Mouse (Mus musculus): ENCODE measurements around the gene Tcp10a. TPM values are rescaled to one million over a fixed set of nuclear protein-coding genes. Genes with fewer than 3 reads are reported as not detected.
"Not testable (repeated sequence)": the region's sequence is repeated elsewhere in the genome, so short reads cannot be mapped to it uniquely, and the experiment has no call there.

Gene Tcp10a
- total RNA-seq, 1 experiment: 0.09 TPM

- H3K27ac ChIP-seq (ENCODE audit: insufficient read depth, low read depth, low read length, poor library complexity, severe bottlenecking); H3K9me3 ChIP-seq (ENCODE audit: control insufficient read depth, insufficient read depth, low read depth, low read length); H3K4me3 ChIP-seq (ENCODE audit: insufficient read depth in 1 of 2, low read depth in 1 of 2, low read length in 2 of 2, poor library complexity in 1 of 2, severe bottlenecking in 1 of 2); DNase-seq (ENCODE audit: low read depth, low spot score); in situ Hi-C loops (cut with MboI; ENCODE audit: low sequenced_read_pairs in 2 of 2, unreplicated experiment in 2 of 2); H3K9ac ChIP-seq (ENCODE audit: insufficient read depth, low read depth, low read length, poor library complexity, severe bottlenecking); H3K36me3 ChIP-seq (ENCODE audit: control insufficient read depth, insufficient read depth, low read length, poor library complexity, severe bottlenecking); H3K4me1 ChIP-seq (ENCODE audit: control insufficient read depth in 2 of 2, insufficient read depth in 2 of 2, low read length in 2 of 2, poor library complexity in 1 of 2): not testable (repeated sequence)
These were observed 61.6 kb downstream of the Tcp10a start for GRCm38 (mm10) chr17:7386016-7386415.

GRCm38 (mm10) chr17:7388341-7388957 lies 64.0 kb downstream of the Tcp10a start:
- H3K36me3 ChIP-seq (ENCODE audit: control insufficient read depth, insufficient read depth, low read length, poor library complexity, severe bottlenecking); H3K27ac ChIP-seq (ENCODE audit: insufficient read depth, low read depth, low read length, poor library complexity, severe bottlenecking); H3K9me3 ChIP-seq (ENCODE audit: control insufficient read depth, insufficient read depth, low read depth, low read length); H3K4me3 ChIP-seq (ENCODE audit: insufficient read depth in 1 of 2, low read depth in 1 of 2, low read length in 2 of 2, poor library complexity in 1 of 2, severe bottlenecking in 1 of 2); in situ Hi-C loops (cut with MboI; ENCODE audit: low sequenced_read_pairs in 2 of 2, unreplicated experiment in 2 of 2); H3K9ac ChIP-seq (ENCODE audit: insufficient read depth, low read depth, low read length, poor library complexity, severe bottlenecking); DNase-seq (ENCODE audit: low read depth, low spot score); H3K4me1 ChIP-seq (ENCODE audit: control insufficient read depth in 2 of 2, insufficient read depth in 2 of 2, low read length in 2 of 2, poor library complexity in 1 of 2): not testable (repeated sequence)

DNA sequence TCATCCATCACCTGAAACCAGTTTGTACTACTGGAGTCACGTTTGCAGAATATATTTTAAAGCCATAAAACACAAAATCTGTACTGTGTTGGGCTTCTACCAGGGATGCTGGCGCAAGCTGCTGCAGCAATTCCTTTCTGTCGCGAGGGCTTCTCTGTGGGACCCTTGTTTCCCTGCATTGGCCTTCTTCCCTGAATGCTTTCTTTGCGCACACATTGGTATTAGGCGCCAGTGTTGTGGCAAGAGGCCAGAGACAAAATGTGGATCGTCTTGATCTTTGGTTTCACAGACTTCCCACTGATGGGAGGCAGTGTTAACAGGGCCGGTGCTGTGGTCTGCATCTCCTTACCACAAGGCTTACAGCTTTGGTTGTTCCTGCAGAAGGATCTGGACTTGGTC lies 64.5 kb downstream of the Tcp10a start:
- H3K27ac ChIP-seq (ENCODE audit: insufficient read depth, low read depth, low read length, poor library complexity, severe bottlenecking); DNase-seq (ENCODE audit: low read depth, low spot score); H3K9ac ChIP-seq (ENCODE audit: insufficient read depth, low read depth, low read length, poor library complexity, severe bottlenecking); H3K9me3 ChIP-seq (ENCODE audit: control insufficient read depth, insufficient read depth, low read depth, low read length); H3K36me3 ChIP-seq (ENCODE audit: control insufficient read depth, insufficient read depth, low read length, poor library complexity, severe bottlenecking); H3K4me1 ChIP-seq (ENCODE audit: control insufficient read depth in 2 of 2, insufficient read depth in 2 of 2, low read length in 2 of 2, poor library complexity in 1 of 2); in situ Hi-C loops (cut with MboI; ENCODE audit: low sequenced_read_pairs in 2 of 2, unreplicated experiment in 2 of 2); H3K4me3 ChIP-seq (ENCODE audit: insufficient read depth in 1 of 2, low read depth in 1 of 2, low read length in 2 of 2, poor library complexity in 1 of 2, severe bottlenecking in 1 of 2): not testable (repeated sequence)

- H3K27ac ChIP-seq (ENCODE audit: insufficient read depth, low read depth, low read length, poor library complexity, severe bottlenecking); H3K9ac ChIP-seq (ENCODE audit: insufficient read depth, low read depth, low read length, poor library complexity, severe bottlenecking); H3K36me3 ChIP-seq (ENCODE audit: control insufficient read depth, insufficient read depth, low read length, poor library complexity, severe bottlenecking); H3K9me3 ChIP-seq (ENCODE audit: control insufficient read depth, insufficient read depth, low read depth, low read length); H3K4me1 ChIP-seq (ENCODE audit: control insufficient read depth in 2 of 2, insufficient read depth in 2 of 2, low read length in 2 of 2, poor library complexity in 1 of 2); in situ Hi-C loops (cut with MboI; ENCODE audit: low sequenced_read_pairs in 2 of 2, unreplicated experiment in 2 of 2); DNase-seq (ENCODE audit: low read depth, low spot score); H3K4me3 ChIP-seq (ENCODE audit: insufficient read depth in 1 of 2, low read depth in 1 of 2, low read length in 2 of 2, poor library complexity in 1 of 2, severe bottlenecking in 1 of 2): not testable (repeated sequence)
These were observed 65.5 kb downstream of the Tcp10a start for GRCm38 (mm10) chr17:7389898-7390297.

DNA sequence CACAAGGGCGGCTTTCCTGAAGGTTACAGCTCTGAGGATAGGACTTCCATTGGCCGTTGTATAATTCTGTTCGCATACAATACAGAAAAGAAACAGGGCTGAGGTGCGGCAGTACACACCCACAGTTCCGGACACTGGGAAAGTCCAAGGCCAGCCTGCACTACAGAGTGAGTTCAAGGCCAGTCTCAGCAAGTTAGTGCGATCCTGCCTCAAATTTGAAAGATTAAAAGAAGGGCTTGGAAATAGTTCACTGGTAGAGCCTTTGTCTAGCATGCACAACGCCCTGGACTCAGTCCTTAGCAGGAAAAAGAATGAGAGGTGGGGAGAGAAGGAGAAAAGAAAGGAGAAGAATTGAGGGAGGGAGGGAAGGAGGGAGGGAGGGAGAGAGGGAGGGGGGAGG lies 70.7 kb downstream of the Tcp10a start:
- H3K9me3 ChIP-seq (ENCODE audit: control insufficient read depth, insufficient read depth, low read depth, low read length); H3K4me3 ChIP-seq (ENCODE audit: insufficient read depth in 1 of 2, low read depth in 1 of 2, low read length in 2 of 2, poor library complexity in 1 of 2, severe bottlenecking in 1 of 2); in situ Hi-C loops (cut with MboI; ENCODE audit: low sequenced_read_pairs in 2 of 2, unreplicated experiment in 2 of 2); H3K36me3 ChIP-seq (ENCODE audit: control insufficient read depth, insufficient read depth, low read length, poor library complexity, severe bottlenecking); DNase-seq (ENCODE audit: low read depth, low spot score); H3K4me1 ChIP-seq (ENCODE audit: control insufficient read depth in 2 of 2, insufficient read depth in 2 of 2, low read length in 2 of 2, poor library complexity in 1 of 2); H3K27ac ChIP-seq (ENCODE audit: insufficient read depth, low read depth, low read length, poor library complexity, severe bottlenecking); H3K9ac ChIP-seq (ENCODE audit: insufficient read depth, low read depth, low read length, poor library complexity, severe bottlenecking): not testable (repeated sequence)

Other genes starting within 250 kb of the Tcp10a start
- 16.2 and 19.9 TPM in 2 replicates for gene Rps6ka2, start 154.5 kb upstream of the Tcp10a start, total RNA-seq (2012; rRNA removed)
- not detected in 2 replicates for gene Ttll2, start 28.1 kb downstream of the Tcp10a start, total RNA-seq (2012; rRNA removed)
- gene Gm49630, start 47.3 kb downstream of the Tcp10a start, total RNA-seq (2012; rRNA removed): not detected in 2 replicates
- 0.27 and 0.48 TPM in 2 replicates for gene Unc93a2, start 60.8 kb downstream of the Tcp10a start, total RNA-seq (2012; rRNA removed)

Measured in ES-E14 (cell line).